Mouse (Mus musculus) adrenal gland, postnatal 14 days (tissue): ENCODE measurements at regions not wholly inside any gene's neighbourhood (a gene's known extent, or its start where the extent isn't known, plus 50 kb on each side); places are given as distances from the start of the nearest gene placed in this dataset.

Source experiments
- DNase-seq: peaks from one replicate; pipeline ENCODE4 v3.0.0; 2021; ENCODE audit warnings: mixed read lengths
- microRNA-seq, 2 experiments: library from miRNA; unstranded; fragments of <30 nt; microRNA quantifications; one replicate each; pipeline ENCODE4 v1.2.0; 2021

DNA sequence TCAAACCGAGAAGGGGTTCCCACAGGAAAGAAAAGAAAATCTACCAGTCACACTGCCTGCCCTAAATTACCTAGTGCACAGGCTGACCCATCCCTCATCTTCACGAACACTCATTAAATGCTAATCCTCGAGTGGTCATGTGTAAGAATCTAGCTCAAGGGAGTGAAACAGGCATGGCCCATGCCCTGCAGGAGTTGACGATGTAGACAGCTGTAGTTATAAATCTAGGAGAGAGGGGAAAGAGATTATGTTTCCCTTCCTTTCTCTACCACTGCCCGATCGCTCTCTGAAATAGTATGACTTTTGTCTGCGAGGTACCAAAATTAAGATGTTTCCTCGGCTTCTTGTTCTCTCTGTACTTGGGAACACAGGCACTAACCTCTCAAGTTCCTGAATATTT is 249.2 kb downstream of the Epha4 start:
- DNase-seq: no peak

DNA sequence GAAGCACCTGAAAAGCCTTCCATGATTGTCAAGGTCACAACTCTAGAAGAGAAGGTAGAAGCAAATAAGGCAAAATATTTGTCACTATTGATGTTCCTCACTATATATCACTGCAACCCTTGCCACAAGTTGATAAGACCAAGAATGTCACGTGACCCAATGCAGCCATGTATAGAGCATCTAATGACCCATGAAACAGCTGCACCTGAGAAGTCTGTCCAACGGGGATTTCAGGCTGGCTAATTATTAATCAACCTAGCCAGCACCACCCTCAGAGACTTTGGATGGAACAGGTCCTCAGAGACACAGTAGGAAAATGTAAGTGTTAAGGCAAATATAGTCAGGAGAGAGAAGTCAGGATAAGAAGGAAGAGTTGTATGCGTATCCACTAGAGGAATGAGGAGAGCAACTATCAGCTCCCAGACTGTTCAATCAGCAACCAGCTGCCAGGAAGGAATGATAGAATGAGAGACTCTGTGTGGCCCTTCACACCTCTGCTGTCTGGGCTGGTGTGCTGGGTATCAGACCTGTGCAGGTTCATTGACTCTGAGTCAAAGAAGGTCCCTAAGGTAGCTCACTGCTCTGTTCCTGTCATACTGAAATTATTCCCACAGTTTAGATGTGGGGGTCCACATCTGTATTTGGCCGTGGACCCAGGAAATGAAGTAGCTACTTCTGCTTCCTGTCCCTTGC is 247.4 kb downstream of the Epha4 start:
- DNase-seq: no peak

DNA sequence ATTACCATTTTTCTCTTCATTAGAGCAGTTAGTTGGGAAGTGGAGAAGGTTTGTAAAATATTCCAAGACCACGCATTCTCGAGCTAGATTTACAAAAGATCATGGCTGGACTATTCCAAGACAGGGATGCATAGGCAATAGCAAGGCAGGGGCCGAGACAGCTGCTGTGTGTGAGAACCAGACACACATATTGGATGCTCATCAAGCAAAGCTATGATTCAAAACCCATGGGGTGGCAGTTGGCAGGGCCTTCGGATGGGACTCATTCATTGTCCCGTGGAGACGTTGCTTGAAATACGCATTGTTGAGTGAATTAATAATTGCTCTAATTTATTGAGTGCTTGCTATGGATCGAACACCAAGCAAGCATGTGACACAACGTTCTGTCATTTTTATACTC is 239.6 kb downstream of the Epha4 start:
- DNase-seq: no peak

DNA sequence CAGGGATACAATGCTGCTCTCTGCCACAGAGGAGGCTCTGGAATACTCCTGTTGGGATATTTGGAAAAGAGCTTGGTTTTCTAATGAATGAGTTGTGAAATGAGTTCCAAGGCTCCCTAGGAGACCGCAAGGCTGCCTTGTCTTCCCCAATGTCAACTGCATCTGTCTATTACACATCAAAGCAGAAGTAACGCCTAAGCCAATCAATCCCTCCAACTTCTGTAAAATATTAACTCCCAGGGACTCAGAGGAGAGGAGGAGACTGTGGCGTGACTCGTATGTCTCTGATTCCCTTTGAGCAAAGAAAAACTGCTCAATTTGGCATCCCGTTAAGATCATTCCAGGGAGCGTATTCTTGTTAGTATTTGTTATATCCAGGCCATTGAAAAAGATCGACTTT is 235.3 kb downstream of the Epha4 start:
- DNase-seq: peak; percentile 45

DNA sequence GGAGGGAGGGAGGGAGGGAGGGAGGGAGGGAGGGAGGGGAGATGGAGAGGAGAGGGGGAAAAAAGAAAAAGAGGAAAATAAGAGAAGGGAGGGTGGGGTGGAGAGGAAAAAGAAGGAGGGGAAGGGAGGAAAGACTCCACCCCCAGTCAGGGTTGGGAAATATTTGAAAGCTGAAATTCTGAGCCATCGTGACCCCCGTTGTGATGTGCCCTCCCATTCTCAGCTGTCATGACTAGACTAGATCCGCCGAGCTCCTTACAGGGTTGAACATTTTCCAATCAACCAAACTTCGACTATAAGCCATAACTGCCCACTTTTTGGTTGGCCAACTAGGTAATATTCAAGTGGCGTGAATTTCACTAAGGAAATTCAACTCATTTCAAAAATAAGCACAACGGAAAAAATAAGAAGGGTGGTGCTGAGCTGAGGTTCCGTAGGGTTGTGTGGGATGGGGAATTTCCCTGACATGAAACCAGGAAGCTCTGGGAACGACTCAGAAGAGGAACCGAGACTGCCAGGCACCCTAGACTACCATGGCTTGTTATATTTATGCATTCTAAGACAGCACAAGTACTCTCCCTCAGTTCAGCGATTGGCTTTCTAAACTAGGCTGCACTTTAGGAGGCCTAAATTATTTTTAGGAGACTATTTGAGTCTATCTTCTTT is 234.4 kb downstream of the Epha4 start:
- no peak for DNase-seq

DNA sequence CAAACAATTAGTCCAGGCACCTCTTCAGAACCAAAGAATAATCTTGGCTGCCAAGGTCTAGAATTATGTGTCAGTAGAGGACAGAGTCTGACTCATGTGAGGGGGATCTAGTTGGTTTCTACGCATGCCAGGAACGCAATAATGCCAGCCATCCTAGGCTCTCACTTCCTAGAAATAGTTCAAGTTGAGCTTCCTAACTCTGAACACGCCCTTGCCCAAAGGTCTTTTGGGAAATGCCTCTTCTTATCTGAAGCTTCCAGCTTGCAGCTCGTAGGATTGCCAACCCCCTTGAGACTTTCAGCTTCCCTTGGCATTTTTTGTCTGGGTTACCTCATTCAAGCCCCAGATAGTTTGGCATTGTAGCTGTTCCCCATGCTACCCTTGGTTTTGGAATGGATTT is 233.1 kb downstream of the Epha4 start:
- DNase-seq: no peak

DNA sequence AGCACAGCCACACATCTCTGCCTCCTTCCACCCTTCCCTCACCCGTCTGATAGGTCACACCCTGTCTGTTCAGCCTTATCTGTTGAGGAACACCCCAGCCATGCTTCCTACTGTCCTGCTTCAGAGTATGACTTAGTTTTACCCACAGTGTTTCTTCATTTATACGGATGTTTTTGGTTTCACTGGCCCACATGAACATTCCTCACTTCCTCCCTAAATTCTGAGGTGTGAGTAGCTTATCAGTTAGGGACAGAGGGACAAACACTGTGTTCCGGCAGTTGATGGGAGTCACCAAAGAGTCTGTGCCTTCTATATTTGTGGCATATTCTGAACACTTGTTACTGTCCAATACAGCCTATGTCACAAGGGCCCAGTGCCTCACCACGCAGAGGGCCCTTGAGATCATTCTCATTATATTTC is 216.2 kb downstream of the Epha4 start:
- DNase-seq: no peak

DNA sequence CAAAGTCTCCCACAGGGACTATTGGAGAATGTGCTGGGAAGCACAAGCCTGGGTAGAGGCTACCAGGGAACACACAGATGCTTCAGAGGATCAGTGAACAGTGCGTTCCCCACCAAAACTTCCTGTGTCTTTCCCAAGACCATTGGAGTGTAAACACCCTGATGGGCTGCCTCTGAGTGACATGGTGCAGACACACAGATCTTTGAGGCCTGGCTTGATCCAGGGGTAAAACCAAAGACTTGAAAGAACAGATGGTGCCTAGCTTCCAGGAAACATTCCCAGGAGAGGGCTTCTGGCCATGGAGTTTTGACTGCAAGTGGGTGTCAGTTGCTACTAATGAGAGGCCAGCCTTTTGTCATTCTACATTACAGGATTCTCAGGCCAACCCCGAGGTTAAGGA is 214.1 kb downstream of the Epha4 start:
- no peak for DNase-seq

DNA sequence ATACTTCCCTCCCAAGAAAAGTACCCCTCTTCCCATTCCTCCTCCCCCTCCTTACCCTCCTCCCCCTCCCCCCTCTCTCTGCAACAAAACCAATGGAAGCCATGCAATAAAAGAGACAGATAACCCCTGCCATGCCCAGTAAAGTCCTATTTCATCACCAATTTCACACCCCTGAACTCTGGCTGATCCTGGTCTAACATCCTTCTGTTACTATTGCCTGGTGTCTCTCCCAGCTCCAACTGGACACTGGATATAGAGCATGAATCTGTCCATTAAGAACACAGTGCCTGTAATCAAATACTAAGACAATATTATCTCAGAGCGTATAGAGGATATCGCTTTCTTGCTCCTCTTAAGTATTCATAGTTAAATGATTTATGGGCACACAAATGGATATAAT is 210.1 kb downstream of the Epha4 start:
- DNase-seq: no peak

DNA sequence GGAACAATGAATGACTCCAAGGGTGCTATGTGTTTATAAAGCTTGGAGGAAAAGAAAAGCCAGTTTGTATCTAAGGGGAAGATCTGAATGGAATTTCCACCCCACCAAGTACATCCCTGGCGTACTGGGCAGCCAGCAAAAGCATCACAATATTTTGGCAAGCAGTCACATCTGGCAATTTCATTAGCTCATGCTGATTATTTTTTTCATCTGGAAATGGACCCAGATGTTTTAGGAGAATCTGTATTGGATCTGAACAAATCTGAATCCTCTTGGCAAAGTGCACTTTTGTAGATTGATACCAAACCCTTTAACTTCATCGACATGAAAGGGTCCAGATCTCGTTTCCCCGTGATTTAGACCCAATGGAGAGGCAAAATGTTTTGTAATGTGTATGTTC is 207.1 kb downstream of the Epha4 start:
- DNase-seq: no peak

DNA sequence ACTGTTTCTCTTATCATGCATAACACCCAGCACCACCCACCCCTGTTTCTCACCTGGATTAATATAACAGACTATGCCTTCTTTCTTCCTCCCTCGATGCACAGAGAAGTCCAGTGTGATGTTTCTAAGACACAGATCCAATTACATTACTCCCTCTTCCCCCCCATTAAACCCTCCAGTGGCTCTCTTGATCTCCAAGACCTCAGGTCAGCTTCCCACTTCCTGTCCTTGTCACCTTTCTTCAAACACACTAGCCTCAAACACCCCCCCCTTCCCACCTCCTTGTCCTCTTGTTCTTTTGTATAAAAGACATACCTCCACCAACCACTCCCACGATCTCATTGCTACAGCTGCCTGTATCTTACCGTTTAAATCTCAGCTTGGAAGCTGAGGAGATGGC is 201.8 kb downstream of the Epha4 start:
- DNase-seq: no peak

DNA sequence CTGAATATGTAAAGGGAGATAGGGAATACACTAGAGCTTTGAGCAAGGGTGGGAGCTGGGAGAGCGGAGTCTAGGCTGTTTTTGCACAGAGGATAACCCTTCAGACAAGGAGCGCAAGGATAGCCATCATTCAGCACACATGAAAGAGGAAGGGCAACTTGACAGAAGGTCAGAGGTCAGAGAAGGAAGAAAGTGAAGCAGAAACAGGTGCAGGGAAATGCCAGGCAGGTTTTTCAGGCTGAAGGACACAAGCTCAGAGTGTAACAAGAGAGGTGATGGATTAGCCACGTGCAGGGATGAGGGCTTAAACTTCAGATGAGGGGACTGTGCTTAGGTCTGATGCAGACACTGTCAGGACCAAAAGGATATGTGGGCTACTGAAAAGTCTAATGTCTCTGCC is 199.5 kb downstream of the Epha4 start:
- DNase-seq: no peak

DNA sequence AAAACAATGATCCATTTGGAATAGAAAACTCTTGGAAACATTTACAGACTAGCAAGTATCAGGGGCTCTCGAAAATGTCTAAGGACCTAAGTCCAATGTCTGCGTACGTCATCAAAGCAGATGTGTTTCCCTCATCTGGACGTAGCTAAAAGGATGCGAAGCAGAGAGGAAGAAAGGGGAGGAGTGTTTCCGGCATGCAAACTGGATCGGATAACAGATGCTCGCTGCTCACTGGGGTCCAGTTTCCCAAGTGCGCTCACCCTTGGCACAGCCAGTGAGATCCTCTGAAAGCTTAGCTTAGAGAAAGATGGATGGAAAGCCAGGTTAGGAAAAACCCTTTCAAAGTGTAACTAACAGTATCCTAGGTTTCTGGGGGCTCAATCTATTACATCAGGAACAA is 198.7 kb downstream of the Epha4 start:
- DNase-seq: no peak

Small RNAs in the stretch of these regions (microRNA-seq; reads per million reads assigned to microRNA genes)
- 0 reads per million in 2 experiments for gene Mir6343
